Mouse (Mus musculus): ENCODE data around the gene Pitpnm3. TPM values are rescaled to one million over a fixed set of nuclear protein-coding genes. Genes with fewer than 3 reads are reported as not detected.
"Not testable (repeated sequence)": the region's sequence is repeated elsewhere in the genome, so short reads cannot be mapped to it uniquely, and the experiment has no call there.

Pitpnm3 gene
- polyA plus RNA-seq (2015; fragmentation: Nextera tagmentation; extraction: Ambion mirVana), result 1.8 and 1.9 TPM in 2 replicates

- ATAC-seq (ENCODE audit: borderline replicate concordance, extremely low read depth, low FRiP score, low TSS enrichment), result no peak
- Histone ChIP-seq H3K9ac (peak within 1 kb of the TSS; percentile 55), H3K4me2 (peak within 1 kb of the TSS; percentile 98), H3K9me3 (no peaks in the 10 kb centered on the region), H3K4me3 (peak within 1 kb of the TSS; percentile 55), H3K36me3 (no peaks in the 10 kb centered on the region), H3K27ac (peak within 1 kb of the TSS; percentile 25; the same call in 1 of the 2 replicates), H3K27me3 (peaks cover 49% of the 10 kb centered on the region), H3K4me1 (peaks cover 38% of the 10 kb centered on the region)
- WGBS, result 1% methylated on average over 76 of the region's 107 CpGs
These were observed at the start of gene Pitpnm3 for GRCm38 (mm10) chr11:72135383-72136158. TSS of gene Pitpnm3 (minus strand) at chr11:72135778.

GRCm38 (mm10) chr11:72184252-72184651, 48.7 kb upstream of the Pitpnm3 start:
- no peak for ATAC-seq (ENCODE audit: borderline replicate concordance, extremely low read depth, low FRiP score, low TSS enrichment)
- H3K27me3 ChIP-seq, result no peaks in the 10 kb centered on the region
- no peaks in the 10 kb centered on the region for H3K4me1 ChIP-seq
- 41% methylated on average over 4 of the region's 4 CpGs for WGBS
- no peak overlapping the region for H3K4me2 ChIP-seq
- H3K4me3 ChIP-seq, result no peak overlapping the region
- no peak overlapping the region for H3K9ac ChIP-seq
- H3K9me3 ChIP-seq, result no peaks in the 10 kb centered on the region
- peaks cover 23% of the 10 kb centered on the region for H3K36me3 ChIP-seq
- H3K27ac ChIP-seq, result no peak overlapping the region

- H3K9ac ChIP-seq, result no peak overlapping the region
- no peaks in the 10 kb centered on the region for H3K4me1 ChIP-seq
- no peaks in the 10 kb centered on the region for H3K27me3 ChIP-seq
- H3K36me3 ChIP-seq, result peaks cover 35% of the 10 kb centered on the region
- no peak overlapping the region for H3K4me2 ChIP-seq
- H3K27ac ChIP-seq, result no peak overlapping the region
- H3K4me3 ChIP-seq, result no peak overlapping the region
- WGBS, result 87% methylated on average over 4 of the region's 4 CpGs
- ATAC-seq (ENCODE audit: borderline replicate concordance, extremely low read depth, low FRiP score, low TSS enrichment), result no peak
- no peaks in the 10 kb centered on the region for H3K9me3 ChIP-seq
These were observed 45.6 kb upstream of the Pitpnm3 start for GRCm38 (mm10) chr11:72181136-72181535.

GRCm38 (mm10) chr11:72180556-72180955, 45.0 kb upstream of the Pitpnm3 start:
- 88% methylated on average over 5 of the region's 5 CpGs for WGBS
- H3K9me3 ChIP-seq, result no peaks in the 10 kb centered on the region
- ATAC-seq (ENCODE audit: borderline replicate concordance, extremely low read depth, low FRiP score, low TSS enrichment), result no peak
- peaks cover 39% of the 10 kb centered on the region for H3K36me3 ChIP-seq
- no peak overlapping the region for H3K4me3 ChIP-seq
- H3K4me2 ChIP-seq, result no peak overlapping the region
- no peak overlapping the region for H3K27ac ChIP-seq
- H3K9ac ChIP-seq, result no peak overlapping the region
- no peaks in the 10 kb centered on the region for H3K4me1 ChIP-seq
- no peaks in the 10 kb centered on the region for H3K27me3 ChIP-seq

- WGBS, result 71% methylated on average over 3 of the region's 3 CpGs
- Histone ChIP-seq H3K9me3 (no peaks in the 10 kb centered on the region), H3K36me3 (peaks cover 63% of the 10 kb centered on the region)
These were observed 41.0 kb upstream of the Pitpnm3 start for GRCm38 (mm10) chr11:72176553-72176952.

GRCm38 (mm10) chr11:72175966-72176365, 40.4 kb upstream of the Pitpnm3 start:
- whole genome bisulfite sequencing, result 85% methylated on average over 5 of the region's 5 CpGs

More at GRCm38 (mm10) chr11:72176553-72176952, 41.0 kb upstream of the Pitpnm3 start:
- ATAC-seq (ENCODE audit: borderline replicate concordance, extremely low read depth, low FRiP score, low TSS enrichment), result no peak
- H3K27me3 ChIP-seq, result no peaks in the 10 kb centered on the region
- H3K27ac ChIP-seq, result no peak overlapping the region
- no peak overlapping the region for H3K9ac ChIP-seq
- no peak overlapping the region for H3K4me2 ChIP-seq
- no peak overlapping the region for H3K4me3 ChIP-seq
- H3K4me1 ChIP-seq, result no peaks in the 10 kb centered on the region

GRCm38 (mm10) chr11:72174721-72175120, 39.1 kb upstream of the Pitpnm3 start:
- WGBS, result 92% methylated on average over 6 of the region's 6 CpGs

More at GRCm38 (mm10) chr11:72175966-72176365, 40.4 kb upstream of the Pitpnm3 start:
- H3K27me3 ChIP-seq, result no peaks in the 10 kb centered on the region
- no peak for ATAC-seq (ENCODE audit: borderline replicate concordance, extremely low read depth, low FRiP score, low TSS enrichment)
- no peak overlapping the region for H3K9ac ChIP-seq
- H3K27ac ChIP-seq, result no peak overlapping the region
- H3K4me3 ChIP-seq, result no peak overlapping the region
- no peaks in the 10 kb centered on the region for H3K4me1 ChIP-seq
- peaks cover 62% of the 10 kb centered on the region for H3K36me3 ChIP-seq
- no peaks in the 10 kb centered on the region for H3K9me3 ChIP-seq
- H3K4me2 ChIP-seq, result no peak overlapping the region

GRCm38 (mm10) chr11:72173506-72173905, 37.9 kb upstream of the Pitpnm3 start:
- Histone ChIP-seq H3K27me3 (no peaks in the 10 kb centered on the region), H3K4me1 (no peaks in the 10 kb centered on the region), H3K9ac (no peak overlapping the region), H3K36me3 (peaks cover 68% of the 10 kb centered on the region), H3K27ac (no peak overlapping the region), H3K4me3 (no peak overlapping the region), H3K4me2 (no peak overlapping the region), H3K9me3 (no peaks in the 10 kb centered on the region)
- no peak for ATAC-seq (ENCODE audit: borderline replicate concordance, extremely low read depth, low FRiP score, low TSS enrichment)
- WGBS, result 81% methylated on average over 5 of the region's 5 CpGs

More at GRCm38 (mm10) chr11:72174721-72175120, 39.1 kb upstream of the Pitpnm3 start:
- Histone ChIP-seq H3K4me3 (no peak overlapping the region), H3K4me1 (no peaks in the 10 kb centered on the region), H3K9me3 (no peaks in the 10 kb centered on the region), H3K27me3 (no peaks in the 10 kb centered on the region), H3K9ac (no peak overlapping the region), H3K27ac (no peak overlapping the region), H3K4me2 (no peak overlapping the region), H3K36me3 (peaks cover 66% of the 10 kb centered on the region)
- no peak for ATAC-seq (ENCODE audit: borderline replicate concordance, extremely low read depth, low FRiP score, low TSS enrichment)

GRCm38 (mm10) chr11:72171906-72172305, 36.3 kb upstream of the Pitpnm3 start:
- H3K36me3 ChIP-seq, result peaks cover 62% of the 10 kb centered on the region

GRCm38 (mm10) chr11:72169871-72170270, 34.3 kb upstream of the Pitpnm3 start:
- 72% methylated on average over 4 of the region's 4 CpGs for WGBS
- peaks cover 64% of the 10 kb centered on the region for H3K36me3 ChIP-seq
- no peak overlapping the region for H3K9ac ChIP-seq

More at GRCm38 (mm10) chr11:72171906-72172305, 36.3 kb upstream of the Pitpnm3 start:
- ATAC-seq (ENCODE audit: borderline replicate concordance, extremely low read depth, low FRiP score, low TSS enrichment); H3K4me3 ChIP-seq; H3K9me3 ChIP-seq; H3K27me3 ChIP-seq; H3K4me1 ChIP-seq; H3K4me2 ChIP-seq; H3K27ac ChIP-seq; H3K9ac ChIP-seq: not testable (repeated sequence)
- WGBS, result 73% methylated on average over 4 of the region's 4 CpGs

GRCm38 (mm10) chr11:72163198-72163597, 27.6 kb upstream of the Pitpnm3 start:
- Histone ChIP-seq H3K27ac (no peak overlapping the region), H3K9ac (no peak overlapping the region), H3K4me3 (no peak overlapping the region), H3K36me3 (peaks cover 39% of the 10 kb centered on the region), H3K27me3 (no peaks in the 10 kb centered on the region), H3K4me2 (no peak overlapping the region), H3K4me1 (no peaks in the 10 kb centered on the region), H3K9me3 (no peaks in the 10 kb centered on the region)
- no peak for ATAC-seq (ENCODE audit: borderline replicate concordance, extremely low read depth, low FRiP score, low TSS enrichment)
- 87% methylated on average over 2 of the region's 2 CpGs for WGBS

More at GRCm38 (mm10) chr11:72169871-72170270, 34.3 kb upstream of the Pitpnm3 start:
- Histone ChIP-seq H3K4me2 (no peak overlapping the region), H3K4me1 (no peaks in the 10 kb centered on the region), H3K27me3 (no peaks in the 10 kb centered on the region), H3K9me3 (no peaks in the 10 kb centered on the region), H3K27ac (no peak overlapping the region), H3K4me3 (no peak overlapping the region)
- ATAC-seq (ENCODE audit: borderline replicate concordance, extremely low read depth, low FRiP score, low TSS enrichment), result no peak

GRCm38 (mm10) chr11:72156624-72157023, 21.0 kb upstream of the Pitpnm3 start:
- Histone ChIP-seq H3K27me3 (no peaks in the 10 kb centered on the region), H3K4me1 (no peaks in the 10 kb centered on the region), H3K9me3 (no peaks in the 10 kb centered on the region), H3K4me3 (no peak overlapping the region), H3K4me2 (no peak overlapping the region), H3K27ac (no peak overlapping the region), H3K9ac (no peak overlapping the region), H3K36me3 (peaks cover 22% of the 10 kb centered on the region)
- ATAC-seq (ENCODE audit: borderline replicate concordance, extremely low read depth, low FRiP score, low TSS enrichment), result no peak
- WGBS, result 61% methylated on average over 2 of the region's 2 CpGs
